Mouse (Mus musculus) stomach, postnatal 0 days (tissue): ENCODE results near the gene Ube3c. TPM values are rescaled to one million over a fixed set of nuclear protein-coding genes. Genes with fewer than 3 reads are reported as not detected.
"Not testable (repeated sequence)": the region's sequence is repeated elsewhere in the genome, so short reads cannot be mapped to it uniquely, and the experiment has no call there.

Source experiments
- ATAC-seq: fragments of 200-750 bp; cut with Nextera tagmentation; 2 replicates; pipeline ENCODE4 v1.8.0; 2017; ENCODE audit not compliant: low FRiP score, low TSS enrichment
- DNase-seq: peaks from one replicate; pipeline ENCODE4 v3.0.0-alpha.2; 2016; ENCODE audit warnings: low spot score
- H3K27ac ChIP-seq: fragments of 300-500 bp; sonication (generic); replicated peaks from 2 replicates; pipeline ENCODE4 v1.5.1; 2014; ENCODE audit warnings: mild to moderate bottlenecking, control low read depth
- H3K27me3 ChIP-seq: fragments of 300-500 bp; sonication (generic); 2 replicates; pipeline ENCODE4 v1.6.1; 2014; ENCODE audit warnings: low read length; ENCODE audit not compliant: control insufficient read depth, insufficient read depth
- H3K36me3 ChIP-seq: fragments of 300-500 bp; sonication (generic); 2 replicates; pipeline ENCODE4 v1.6.1; 2014; ENCODE audit warnings: low read length, mixed read lengths; ENCODE audit not compliant: control insufficient read depth, insufficient read depth
- H3K4me1 ChIP-seq: fragments of 300-500 bp; sonication (generic); replicated peaks from 2 replicates; pipeline ENCODE4 v1.6.1; 2014; ENCODE audit warnings: antibody characterized with exemption; ENCODE audit not compliant: control insufficient read depth, insufficient read depth
- H3K4me2 ChIP-seq: fragments of 300-500 bp; sonication (generic); replicated peaks from 2 replicates; pipeline ENCODE4 v1.6.1; 2014; ENCODE audit warnings: low read depth, mild to moderate bottlenecking, control low read depth, moderate library complexity
- H3K4me3 ChIP-seq: fragments of 300-500 bp; sonication (generic); 2 replicates; pipeline ENCODE4 v1.5.1; 2014; ENCODE audit warnings: low read depth, low read length, control low read depth
- H3K9ac ChIP-seq: fragments of 300-500 bp; sonication (generic); 2 replicates; pipeline ENCODE4 v1.6.1; 2014; ENCODE audit warnings: mild to moderate bottlenecking, low read length, control low read depth, mixed read lengths
- H3K9me3 ChIP-seq: fragments of 300-500 bp; sonication (generic); 2 replicates; pipeline ENCODE4 v1.6.1; 2016; ENCODE audit warnings: low read length; ENCODE audit not compliant: control insufficient read depth
- CTCF ChIP-seq: IDR thresholded peaks from 2 replicates; pipeline ENCODE4 v1.5.1; 2016; ENCODE audit warnings: antibody characterized with exemption, low read depth, mild to moderate bottlenecking, moderate library complexity
- EP300 ChIP-seq: optimal IDR thresholded peaks from 2 replicates; pipeline ENCODE3; 2016; ENCODE audit warnings: antibody characterized with exemption
- WGBS: fragments of 180-500 bp; shearing (Covaris S2); extraction: QIAGEN DNeasy Blood & Tissue Kit; methylation state at CpG from one replicate; pipeline ENCODE4 v1.1.7; 2014; 5-methylcytosine and 5-hydroxymethylcytosine counted together
- polyA plus RNA-seq: library from polyadenylated mRNA; unstranded; fragments of >200 nt; fragmentation: Nextera tagmentation; extraction: Ambion mirVana; gene quantifications from 2 replicates; pipeline ENCODE4 v1.2.1, GENCODE M21; 2015

Gene Ube3c
- polyA plus RNA-seq, 1 experiment from 2014 or later, result 13.1 TPM

DNA sequence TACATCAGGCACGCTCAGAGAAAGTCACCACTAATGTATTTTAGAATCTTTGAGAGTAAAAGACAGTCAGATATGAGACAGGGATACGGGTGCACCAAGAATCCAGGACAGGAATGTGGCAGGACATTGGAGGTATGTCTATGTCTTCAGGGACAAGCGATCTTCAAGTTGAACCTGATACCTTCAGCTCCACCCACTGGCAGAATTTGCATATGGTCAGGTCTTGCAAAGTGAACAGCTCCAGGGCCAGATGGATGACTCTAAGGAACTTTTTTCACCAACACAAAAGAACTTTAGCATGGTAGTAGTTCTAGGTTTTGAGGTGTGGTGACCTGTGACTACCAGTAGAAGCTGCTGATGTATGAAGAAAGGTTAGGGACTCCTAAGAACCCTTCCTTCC is 62.7 kb downstream of the Ube3c start:
- TF ChIP-seq CTCF (no peak), EP300 (no peak)
- Histone ChIP-seq H3K4me2 (no peak overlapping the region), H3K36me3 (peaks cover 9% of the 10 kb centered on the region; the same call in 1 of the 2 replicates), H3K4me3 (no peak overlapping the region), H3K9me3 (no peaks in the 10 kb centered on the region), H3K27me3 (no peaks in the 10 kb centered on the region), H3K9ac (no peak overlapping the region), H3K27ac (no peak overlapping the region), H3K4me1 (no peaks in the 10 kb centered on the region)
- DNase-seq (no peak), ATAC-seq (no peak)
- WGBS, result 71% methylated on average over 3 of the region's 3 CpGs

- Histone ChIP-seq H3K4me2 (no peak overlapping the region), H3K36me3 (peaks cover 15% of the 10 kb centered on the region; the same call in 1 of the 2 replicates), H3K9ac (no peak overlapping the region), H3K4me3 (no peak overlapping the region), H3K27ac (no peak overlapping the region), H3K4me1 (no peaks in the 10 kb centered on the region), H3K27me3 (no peaks in the 10 kb centered on the region), H3K9me3 (no peaks in the 10 kb centered on the region)
- DNase-seq, result no peak
- TF ChIP-seq EP300 (no peak), CTCF (no peak)
- no peak for ATAC-seq
Measured at GRCm38 (mm10) chr5:29636298-29636697, 67.3 kb downstream of the Ube3c start.

GRCm38 (mm10) chr5:29636884-29637283 is 67.8 kb downstream of the Ube3c start:
- no peak overlapping the region for H3K4me2 ChIP-seq
- no peaks in the 10 kb centered on the region for H3K27me3 ChIP-seq
- H3K9me3 ChIP-seq, result no peaks in the 10 kb centered on the region
- DNase-seq (no peak), ATAC-seq (no peak)
- H3K4me3 ChIP-seq, result no peak overlapping the region
- H3K36me3 ChIP-seq, result peaks cover 13% of the 10 kb centered on the region; the same call in 1 of the 2 replicates
- TF ChIP-seq CTCF (peak; percentile 51), EP300 (no peak)
- H3K27ac ChIP-seq, result no peak overlapping the region
- no peak overlapping the region for H3K9ac ChIP-seq
- no peaks in the 10 kb centered on the region for H3K4me1 ChIP-seq

DNA sequence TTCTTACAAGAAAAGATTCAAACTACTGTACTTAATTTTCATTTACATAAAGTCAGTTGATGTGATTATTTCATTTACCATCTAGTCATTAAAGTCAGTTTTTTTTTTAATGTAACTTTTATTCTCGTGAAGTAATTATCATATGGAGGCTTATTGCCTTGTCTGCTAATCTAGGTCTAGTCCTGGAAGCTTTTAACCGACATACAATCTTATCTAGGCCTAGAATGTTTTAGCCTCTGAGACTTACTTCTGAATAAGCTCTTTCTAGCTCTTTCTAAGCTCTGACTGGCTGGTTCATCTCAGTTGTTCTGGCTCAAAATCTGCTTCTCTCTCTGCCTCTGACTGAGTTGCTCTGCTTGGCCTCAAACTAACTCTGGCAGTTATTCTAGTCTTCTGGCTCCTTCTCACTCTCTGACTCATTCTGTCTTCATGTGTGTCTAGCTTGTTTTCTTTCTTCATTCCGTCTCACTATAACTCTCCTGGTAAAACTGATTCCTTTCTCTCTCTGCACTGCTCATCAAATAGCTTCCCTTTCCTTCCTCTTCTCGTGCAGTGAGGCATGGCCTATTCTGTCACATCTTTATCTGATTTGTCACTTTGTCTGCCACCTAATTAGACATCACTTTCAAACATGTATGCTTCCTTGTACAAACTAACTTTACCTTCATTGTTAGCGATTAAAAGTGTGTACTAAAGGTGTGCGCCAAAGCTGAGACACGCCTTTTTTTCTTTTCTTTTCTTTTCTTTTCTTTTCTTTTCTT is 72.3 kb downstream of the Ube3c start:
- no peak for DNase-seq
- no peak for TF ChIP-seq CTCF
- TF ChIP-seq EP300, result no peak
- no peak overlapping the region for H3K4me2 ChIP-seq
- H3K36me3 ChIP-seq, result peaks cover 14% of the 10 kb centered on the region
- H3K27ac ChIP-seq, result no peak overlapping the region
- 73% methylated on average over 7 of the region's 7 CpGs for WGBS
- no peak for ATAC-seq
- H3K9ac ChIP-seq, result no peak overlapping the region
- no peaks in the 10 kb centered on the region for H3K9me3 ChIP-seq
- H3K4me3 ChIP-seq, result no peak overlapping the region
- H3K4me1 ChIP-seq, result no peaks in the 10 kb centered on the region
- no peaks in the 10 kb centered on the region for H3K27me3 ChIP-seq

DNA sequence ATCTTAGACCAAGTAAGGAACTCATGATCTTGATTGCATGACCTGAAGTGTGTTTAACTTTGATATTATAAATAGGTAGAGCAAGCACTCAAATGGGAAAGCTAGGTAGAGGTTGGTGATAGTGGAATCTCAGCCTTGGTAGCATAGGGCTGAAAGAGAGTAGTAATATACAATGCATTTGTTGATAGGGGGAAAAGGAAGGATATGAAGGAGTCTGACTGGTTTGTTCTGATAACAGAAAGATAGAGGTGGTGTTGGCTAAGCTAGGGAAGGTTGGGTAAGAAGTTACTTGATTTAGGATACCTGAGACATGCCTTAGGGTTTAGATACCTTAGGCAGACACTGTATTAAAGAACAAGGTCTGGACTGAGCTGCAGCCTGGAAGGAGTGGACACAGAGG is 82.7 kb downstream of the Ube3c start:
- DNase-seq, result no peak
- Histone ChIP-seq H3K9ac (no peak overlapping the region), H3K4me1 (no peaks in the 10 kb centered on the region), H3K4me2 (no peak overlapping the region), H3K36me3 (no peaks in the 10 kb centered on the region; the same call in 1 of the 2 replicates), H3K9me3 (no peaks in the 10 kb centered on the region), H3K27ac (no peak overlapping the region), H3K4me3 (no peak overlapping the region), H3K27me3 (no peaks in the 10 kb centered on the region)
- ATAC-seq, result no peak
- TF ChIP-seq EP300 (no peak), CTCF (no peak)

DNA sequence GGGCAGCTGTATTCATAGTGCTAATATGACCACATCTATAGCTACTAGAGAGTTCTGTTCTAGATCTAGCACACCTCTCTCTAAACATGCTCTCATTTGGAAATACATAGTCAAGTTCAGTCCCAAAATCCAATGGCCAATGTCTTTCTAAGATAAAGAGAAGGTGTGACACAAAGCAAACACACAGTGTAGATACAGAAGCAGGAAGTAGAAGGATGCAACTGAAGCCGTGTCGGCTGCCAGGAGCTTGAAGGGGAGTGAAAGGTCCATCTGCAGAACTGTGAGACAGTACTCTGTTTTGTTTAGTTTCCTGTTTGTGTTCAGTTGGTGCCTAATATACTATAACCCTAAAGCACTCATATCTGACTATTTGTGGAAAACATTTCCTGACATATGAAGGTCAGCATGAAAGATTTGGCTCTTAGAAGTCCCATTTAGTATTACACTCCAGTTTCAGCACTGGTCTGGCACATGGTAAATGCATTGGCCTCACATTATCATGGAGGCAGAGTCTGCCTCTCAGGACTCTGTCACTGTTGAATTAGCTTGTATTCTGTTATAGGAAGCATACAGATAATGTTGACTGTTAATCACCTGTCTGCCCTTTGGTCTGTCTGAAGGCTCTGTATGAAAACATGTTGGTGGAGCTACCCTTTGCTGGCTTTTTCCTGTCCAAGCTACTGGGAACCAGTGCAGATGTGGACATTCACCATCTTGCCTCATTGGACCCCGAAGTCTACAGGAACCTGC is 88.7 kb downstream of the Ube3c start:
- no peaks in the 10 kb centered on the region for H3K27me3 ChIP-seq
- WGBS, result 58% methylated on average over 3 of the region's 3 CpGs
- no peak overlapping the region; the same call in 1 of the 2 replicates for H3K27ac ChIP-seq
- no peak for DNase-seq
- TF ChIP-seq EP300, result no peak
- TF ChIP-seq CTCF, result no peak
- H3K9ac ChIP-seq, result no peak overlapping the region
- H3K36me3 ChIP-seq, result peaks cover 8% of the 10 kb centered on the region
- ATAC-seq, result peak; percentile 53; the same call in 1 of the 2 replicates
- no peak overlapping the region for H3K4me3 ChIP-seq
- H3K9me3 ChIP-seq, result no peaks in the 10 kb centered on the region
- H3K4me2 ChIP-seq, result no peak overlapping the region
- H3K4me1 ChIP-seq, result no peaks in the 10 kb centered on the region

DNA sequence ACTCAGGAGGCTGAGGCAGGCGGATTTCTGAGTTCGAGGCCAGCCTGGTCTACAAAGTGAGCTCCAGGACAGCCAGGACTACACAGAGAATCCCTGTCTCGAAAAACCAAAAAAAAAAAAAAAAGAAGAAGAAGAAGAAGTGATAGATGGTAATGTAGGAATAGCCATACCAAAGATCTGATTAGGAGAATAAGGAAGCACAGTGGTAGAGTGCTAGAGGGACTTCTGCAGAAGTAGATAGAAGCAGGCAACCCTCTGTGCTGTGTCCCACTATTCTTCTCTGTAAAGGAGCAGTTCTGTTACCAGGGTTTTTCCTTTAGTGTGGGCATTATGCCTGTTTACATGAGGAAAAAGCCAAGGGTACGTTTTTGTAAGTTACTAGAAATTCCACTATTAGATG is 92.2 kb downstream of the Ube3c start:
- H3K27ac ChIP-seq, H3K4me3 ChIP-seq, H3K27me3 ChIP-seq, H3K9ac ChIP-seq, DNase-seq, H3K9me3 ChIP-seq, H3K36me3 ChIP-seq, H3K4me2 ChIP-seq, H3K4me1 ChIP-seq, ATAC-seq: not testable (repeated sequence)
- 90% methylated on average over 4 of the region's 4 CpGs for WGBS
